Mouse (Mus musculus) heart, embryonic 15.5 days (tissue): ENCODE measurements around the gene 9130019O22Rik. TPM values are rescaled to one million over a fixed set of nuclear protein-coding genes. Genes with fewer than 3 reads are reported as not detected.
"Not testable (repeated sequence)": the region's sequence is repeated elsewhere in the genome, so short reads cannot be mapped to it uniquely, and the experiment has no call there.

ENCODE experiments used
- ATAC-seq: fragments of 200-750 bp; cut with Nextera tagmentation; replicated peaks from 2 replicates; pipeline ENCODE4 v1.8.0; 2017; ENCODE audit warnings: low read depth, moderate TSS enrichment; ENCODE audit not compliant: insufficient number of reproducible peaks, insufficient read depth, low FRiP score
- H3K27ac ChIP-seq: fragments of 300-500 bp; sonication (generic); 2 replicates; pipeline ENCODE4 v1.5.1; 2015; ENCODE audit warnings: mild to moderate bottlenecking, inconsistent platforms
- H3K27me3 ChIP-seq: fragments of 300-500 bp; sonication (generic); 2 replicates; pipeline ENCODE4 v1.6.1; 2015; ENCODE audit warnings: inconsistent platforms
- H3K36me3 ChIP-seq: fragments of 300-500 bp; sonication (generic); 2 replicates; pipeline ENCODE4 v1.6.1; 2015; ENCODE audit warnings: mild to moderate bottlenecking, inconsistent platforms
- H3K4me1 ChIP-seq: fragments of 300-500 bp; sonication (generic); replicated peaks from 2 replicates; pipeline ENCODE4 v1.6.1; 2015; ENCODE audit warnings: inconsistent platforms
- H3K4me2 ChIP-seq: fragments of 300-500 bp; sonication (generic); 2 replicates; pipeline ENCODE4 v1.6.1; 2015; ENCODE audit warnings: inconsistent platforms, mild to moderate bottlenecking, moderate library complexity
- H3K4me3 ChIP-seq: fragments of 300-500 bp; sonication (generic); 2 replicates; pipeline ENCODE4 v1.5.1; 2015; ENCODE audit warnings: mild to moderate bottlenecking, inconsistent platforms
- H3K9ac ChIP-seq: fragments of 300-500 bp; sonication (generic); 2 replicates; pipeline ENCODE4 v1.6.1; 2015; ENCODE audit warnings: mild to moderate bottlenecking, inconsistent platforms
- H3K9me3 ChIP-seq: fragments of 300-500 bp; sonication (generic); replicated peaks from 2 replicates; pipeline ENCODE4 v1.6.1; 2016; ENCODE audit warnings: inconsistent platforms
- WGBS: fragments of 180-500 bp; shearing (Covaris S2); methylation state at CpG from one replicate; pipeline ENCODE4 v1.1.7; 2015; ENCODE audit warnings: mixed read lengths; 5-methylcytosine and 5-hydroxymethylcytosine counted together
- polyA plus RNA-seq: library from polyadenylated mRNA; unstranded; fragments of >200 nt; fragmentation: Nextera tagmentation; extraction: Ambion mirVana; gene quantifications from 2 replicates; pipeline ENCODE4 v1.2.1, GENCODE M21; 2015

Gene 9130019O22Rik
- 3.0 and 4.4 TPM in 2 replicates for polyA plus RNA-seq

GRCm38 (mm10) chr7:127386641-127387392, at the start of gene 9130019O22Rik:
Gene 9130019O22Rik (minus strand): TSS chr7:127387166.
- peak; percentile 87 for ATAC-seq
- Histone ChIP-seq H3K9ac (peak within 1 kb of the TSS; percentile 66), H3K27ac (0 out of 2 replicates have a peak within 1 kb of the TSS, but pooled peaks have one; percentile 12), H3K9me3 (no peaks in the 10 kb centered on the region), H3K4me2 (peak within 1 kb of the TSS; percentile 82), H3K27me3 (no peaks in the 10 kb centered on the region), H3K36me3 (peaks cover 26% of the 10 kb centered on the region), H3K4me1 (peaks cover 6% of the 10 kb centered on the region), H3K4me3 (peak within 1 kb of the TSS; percentile 55)
- WGBS = 10% methylated on average over 38 of the region's 38 CpGs

- Histone ChIP-seq H3K27ac (no peak overlapping the region), H3K4me3 (no peak overlapping the region), H3K27me3 (no peaks in the 10 kb centered on the region), H3K9ac (no peak overlapping the region), H3K36me3 (no peaks in the 10 kb centered on the region), H3K9me3 (0 out of 2 replicates have a peak, but pooled peaks cover 7% of the 10 kb centered on the region), H3K4me1 (no peaks in the 10 kb centered on the region), H3K4me2 (no peak overlapping the region)
- WGBS = 87% methylated on average over 4 of the region's 4 CpGs
- ATAC-seq = no peak
These were observed 48.2 kb upstream of the 9130019O22Rik start for GRCm38 (mm10) chr7:127435206-127435605.

GRCm38 (mm10) chr7:127426354-127426753, 39.4 kb upstream of the 9130019O22Rik start:
- Histone ChIP-seq H3K4me1 (peaks cover 7% of the 10 kb centered on the region), H3K4me3 (no peak overlapping the region), H3K9me3 (no peaks in the 10 kb centered on the region), H3K36me3 (no peaks in the 10 kb centered on the region), H3K27me3 (peaks cover 10% of the 10 kb centered on the region), H3K9ac (no peak overlapping the region), H3K27ac (no peak overlapping the region), H3K4me2 (no peak overlapping the region)
- no peak for ATAC-seq
- 52% methylated on average over 3 of the region's 3 CpGs for WGBS

DNA sequence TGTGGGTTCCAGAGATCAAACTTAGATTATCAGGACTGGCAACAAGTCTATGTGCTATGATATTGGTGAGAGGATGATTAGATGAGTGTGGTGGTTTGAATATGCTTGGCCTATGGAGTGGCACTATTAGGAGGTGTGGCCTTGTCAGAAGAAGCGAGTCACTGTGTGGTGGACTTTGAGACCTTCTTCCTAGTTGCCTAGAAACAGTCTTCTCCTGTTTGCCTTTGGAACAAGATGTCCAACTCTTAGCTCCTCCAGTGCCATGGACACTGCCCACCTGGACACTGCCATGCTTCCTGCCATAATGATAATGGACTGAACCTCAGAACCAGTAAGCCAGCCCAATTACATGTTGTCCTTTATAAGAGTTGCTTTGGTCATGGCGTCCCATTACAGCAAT, 38.9 kb upstream of the 9130019O22Rik start:
- ATAC-seq = no peak
- Histone ChIP-seq H3K4me1 (peaks cover 11% of the 10 kb centered on the region), H3K27me3 (peaks cover 10% of the 10 kb centered on the region), H3K4me3 (no peak overlapping the region), H3K9me3 (no peaks in the 10 kb centered on the region), H3K27ac (no peak overlapping the region), H3K36me3 (no peaks in the 10 kb centered on the region), H3K9ac (no peak overlapping the region), H3K4me2 (no peak overlapping the region)
- WGBS = 78% methylated on average over 2 of the region's 2 CpGs

DNA sequence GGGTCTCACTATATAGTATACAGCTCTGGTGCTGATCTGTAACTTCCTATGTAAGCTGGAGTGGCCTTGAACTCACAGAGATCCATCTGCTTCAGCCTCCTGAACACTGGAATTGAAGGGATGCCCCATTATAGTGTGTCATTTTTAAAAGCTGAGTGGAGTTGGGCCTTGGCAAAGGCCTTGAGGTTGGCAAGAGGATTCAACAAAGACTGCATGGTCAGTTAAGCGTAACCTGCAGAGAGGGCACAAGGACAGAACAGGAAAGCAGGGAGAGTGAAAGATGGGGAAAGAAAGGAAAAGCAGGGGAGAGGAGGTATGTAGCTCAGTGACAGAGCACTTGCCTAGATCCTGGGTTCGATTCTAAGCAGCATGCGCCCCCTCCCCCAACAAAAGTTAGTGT, 38.3 kb upstream of the 9130019O22Rik start:
- WGBS = 94% methylated on average over 3 of the region's 3 CpGs

DNA sequence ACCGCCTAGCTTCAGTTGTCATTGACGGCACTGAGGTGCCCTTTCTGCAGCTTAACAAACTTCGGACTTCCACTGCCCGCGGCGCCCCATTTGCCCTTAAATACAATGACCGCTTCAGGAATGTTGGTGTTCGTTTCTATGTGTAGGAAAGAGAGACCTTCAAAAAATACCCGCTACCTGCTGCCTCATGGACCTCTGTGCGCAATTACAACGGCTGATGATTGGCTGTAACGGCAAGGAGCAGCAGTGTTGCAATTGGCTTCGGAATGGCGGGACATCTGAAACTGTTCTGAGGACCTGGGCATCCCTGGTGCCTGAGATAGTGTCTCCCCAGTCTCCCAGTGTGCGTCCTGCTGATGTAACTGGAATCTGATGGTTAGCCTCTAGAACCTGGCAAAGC, 35.3 kb upstream of the 9130019O22Rik start:
- Histone ChIP-seq H3K36me3 (peaks cover 13% of the 10 kb centered on the region; the same call in 1 of the 2 replicates), H3K27ac (no peak overlapping the region), H3K4me2 (peak overlapping the region; percentile 89), H3K4me3 (peak overlapping the region; percentile 85), H3K4me1 (peaks cover 14% of the 10 kb centered on the region), H3K9me3 (no peaks in the 10 kb centered on the region), H3K27me3 (peaks cover 10% of the 10 kb centered on the region), H3K9ac (peak overlapping the region; percentile 89; the same call in 1 of the 2 replicates)
- WGBS = under 1% methylated on average over 15 of the region's 15 CpGs
- no peak for ATAC-seq

More for the DNA sequence above, 38.3 kb upstream of the 9130019O22Rik start:
- no peak for ATAC-seq
- Histone ChIP-seq H3K4me3 (no peak overlapping the region), H3K4me2 (no peak overlapping the region), H3K27me3 (peaks cover 10% of the 10 kb centered on the region), H3K27ac (no peak overlapping the region), H3K36me3 (no peaks in the 10 kb centered on the region), H3K9me3 (no peaks in the 10 kb centered on the region), H3K4me1 (peaks cover 14% of the 10 kb centered on the region), H3K9ac (no peak overlapping the region)

- 2% methylated on average over 48 of the region's 48 CpGs for WGBS
- Histone ChIP-seq H3K9me3 (no peaks in the 10 kb centered on the region), H3K4me2 (peak within 1 kb of the TSS; percentile 89), H3K27me3 (peaks cover 10% of the 10 kb centered on the region), H3K4me1 (peaks cover 14% of the 10 kb centered on the region), H3K36me3 (peaks cover 13% of the 10 kb centered on the region; the same call in 1 of the 2 replicates), H3K9ac (peak within 1 kb of the TSS; percentile 89), H3K4me3 (peak within 1 kb of the TSS; percentile 85), H3K27ac (peak within 1 kb of the TSS; percentile 71)
- peak; percentile 89 for ATAC-seq
These were observed 34.6 kb upstream of the 9130019O22Rik start, which contains the start of gene Zfp688 for GRCm38 (mm10) chr7:127421388-127422191. Gene Zfp688 (minus strand): TSS chr7:127422068.

DNA sequence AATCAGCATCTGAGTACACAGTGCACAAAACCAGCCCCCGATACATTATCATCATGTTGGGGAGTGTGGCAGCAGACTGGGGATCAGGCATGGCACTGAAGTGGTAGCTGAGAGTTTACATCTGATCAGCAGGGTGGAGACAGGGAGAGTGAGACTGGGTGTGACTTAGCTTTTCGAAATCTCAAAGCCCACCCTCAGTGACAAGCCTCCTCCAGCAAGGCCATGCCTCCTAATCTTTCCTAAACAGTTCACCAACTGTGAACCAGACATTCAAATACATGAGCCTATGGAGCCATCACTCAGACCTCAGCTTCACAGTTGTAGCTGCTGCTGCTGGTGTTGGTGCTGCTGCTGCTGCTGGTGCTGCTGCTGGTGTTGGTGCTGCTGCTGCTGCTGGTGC, 24.5 kb upstream of the 9130019O22Rik start:
- ATAC-seq = no peak
- 69% methylated on average over 2 of the region's 2 CpGs for WGBS
- Histone ChIP-seq H3K4me1 (0 out of 2 replicates have a peak, but pooled peaks cover 2% of the 10 kb centered on the region), H3K27me3 (no peaks in the 10 kb centered on the region), H3K27ac (no peak overlapping the region), H3K4me2 (no peak overlapping the region), H3K9me3 (no peaks in the 10 kb centered on the region), H3K36me3 (no peaks in the 10 kb centered on the region), H3K4me3 (no peak overlapping the region), H3K9ac (no peak overlapping the region)

GRCm38 (mm10) chr7:127406002-127406987, 19.3 kb upstream of the 9130019O22Rik start, which contains the start of gene Zfp764:
Gene Zfp764 (minus strand): TSS chr7:127406822.
- not testable (repeated sequence) for H3K27me3 ChIP-seq, H3K9me3 ChIP-seq, H3K4me1 ChIP-seq, H3K36me3 ChIP-seq
- peak within 1 kb of the TSS; percentile 76 for H3K27ac ChIP-seq
- H3K4me2 ChIP-seq = peak within 1 kb of the TSS; percentile 96
- H3K9ac ChIP-seq = peak within 1 kb of the TSS; percentile 78
- 3% methylated on average over 40 of the region's 40 CpGs for WGBS
- ATAC-seq = peak; percentile 83
- peak within 1 kb of the TSS; percentile 67 for H3K4me3 ChIP-seq

DNA sequence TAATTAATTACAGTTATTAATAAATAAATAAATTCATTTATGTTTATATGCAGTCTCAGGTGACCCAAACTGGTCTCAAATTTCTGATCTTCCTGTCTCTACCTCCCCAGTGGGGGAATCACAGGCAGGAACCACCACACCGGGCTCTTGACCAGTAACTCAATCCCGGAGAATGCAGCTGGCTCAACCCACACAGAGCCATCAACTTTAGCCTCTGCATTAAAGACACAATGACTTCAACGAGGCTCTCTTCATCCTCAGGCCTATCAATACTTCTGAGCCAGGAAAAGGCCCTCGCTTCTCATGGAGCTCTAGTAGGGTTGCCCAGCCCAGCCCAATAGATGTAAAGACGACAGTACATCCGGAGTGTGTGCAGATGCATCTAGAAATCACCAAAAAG, 17.1 kb upstream of the 9130019O22Rik start:
- not testable (repeated sequence) for H3K27me3 ChIP-seq, H3K4me3 ChIP-seq, H3K4me2 ChIP-seq, H3K9me3 ChIP-seq, H3K4me1 ChIP-seq, H3K9ac ChIP-seq, H3K27ac ChIP-seq, H3K36me3 ChIP-seq, ATAC-seq
- 92% methylated on average over 6 of the region's 6 CpGs for WGBS
